Mouse (Mus musculus) olfactory bulb, adult 2 months (tissue): ENCODE data around the gene Pdlim7.
A peak's percentile ranks its signal among the peaks of the same experiment; 100 is the strongest.

ENCODE experiments used
- CTCF ChIP-seq: fragments of 200-500 bp; IDR thresholded peaks from 2 replicates; pipeline ENCODE4 v1.5.1; 2012; ENCODE audit warnings: low read depth, mild to moderate bottlenecking, low read length, moderate library complexity; ENCODE audit not compliant: insufficient read depth
- POLR2A ChIP-seq: fragments of 200-500 bp; IDR thresholded peaks from 2 replicates; pipeline ENCODE4 v1.6.1; 2012; ENCODE audit warnings: mild to moderate bottlenecking, low read depth, low read length, moderate library complexity; ENCODE audit not compliant: insufficient read depth

DNA sequence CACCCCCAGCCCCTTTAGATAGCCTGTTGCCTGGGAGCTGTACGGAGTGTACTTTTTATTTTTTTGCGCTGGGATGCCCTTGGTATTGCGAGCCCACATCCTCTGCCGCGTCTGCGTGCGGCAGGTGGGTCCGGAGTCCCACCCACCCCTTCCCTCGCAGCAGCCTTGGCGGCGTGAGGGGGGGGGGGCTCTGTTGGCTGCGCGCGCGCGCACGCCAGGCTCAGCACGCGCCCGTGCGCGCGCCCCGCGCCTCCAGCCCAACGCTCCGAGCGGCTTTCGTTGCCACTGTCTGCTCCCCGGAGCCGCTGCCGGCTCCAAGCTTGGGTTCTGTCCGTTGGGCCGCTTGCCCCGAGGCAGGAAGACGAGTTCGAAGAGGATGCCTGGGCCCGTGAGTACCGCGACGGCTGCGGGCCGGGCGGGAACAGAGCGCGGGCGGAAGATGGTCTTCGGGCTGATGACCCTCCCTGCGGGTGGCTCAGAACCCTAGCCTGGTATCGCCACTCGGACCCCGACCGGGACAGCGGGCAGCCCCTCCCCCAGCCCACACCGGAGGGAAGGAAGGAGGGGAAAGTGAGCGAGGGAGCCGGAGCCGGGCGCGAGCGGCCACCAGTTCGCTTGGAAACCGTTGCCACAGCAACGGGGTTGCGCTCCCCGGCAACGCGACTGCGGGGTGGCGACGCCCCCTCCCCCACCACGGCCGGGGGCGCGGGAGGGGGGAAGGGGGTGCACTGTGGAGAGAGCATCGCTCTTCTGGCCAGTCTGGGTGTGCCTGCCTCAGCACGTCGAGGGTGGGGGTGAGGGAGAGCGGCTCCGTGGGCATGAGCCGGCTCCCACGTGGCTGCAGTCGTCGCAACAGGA, 49.2 kb downstream of the Pdlim7 start, which contains the start of gene Prr7:
- peak; percentile 96 for TF ChIP-seq POLR2A
- TF ChIP-seq CTCF = no peak
